Mouse (Mus musculus) gastrocnemius, adult 8-10 months (tissue): Measurements from ENCODE around the gene Nup160. TPM values are rescaled to one million over a fixed set of nuclear protein-coding genes. Genes with fewer than 3 reads are reported as not detected.

ENCODE experiments used
- DNase-seq, 2 experiments: peaks; one replicate each; pipeline ENCODE4 v3.0.0; 2022; ENCODE audit warnings: low spot score in 2 of 2
- total RNA-seq, 4 experiments: library from RNA; stranded (reverse); gene quantifications; 2 replicates each; pipeline ENCODE4 v1.2.4; 2022

Gene Nup160
- total RNA-seq, 4 experiments from 2014 or later = 7.2 to 15.4 (median 13.1) TPM

DNA sequence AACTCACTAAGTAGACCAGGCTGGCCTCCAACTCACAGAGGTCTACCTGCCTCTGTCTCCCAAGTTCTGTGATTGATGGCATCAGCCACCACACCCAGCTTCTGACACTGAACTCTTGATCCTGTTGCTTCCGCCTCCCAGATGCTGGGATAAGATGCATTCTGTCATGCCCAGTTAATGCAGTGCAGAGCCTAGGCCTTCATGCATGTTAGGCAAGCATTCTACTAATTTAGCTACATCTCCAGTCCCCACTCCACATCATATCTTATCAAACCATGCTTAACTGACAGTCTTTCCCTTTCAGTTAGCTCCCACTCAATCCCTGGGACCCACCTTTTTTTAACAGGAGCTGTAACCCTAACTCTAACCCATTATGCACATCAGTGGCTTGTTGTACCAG lies 16.1 kb upstream of the Nup160 start:
- no peak for DNase-seq

DNA sequence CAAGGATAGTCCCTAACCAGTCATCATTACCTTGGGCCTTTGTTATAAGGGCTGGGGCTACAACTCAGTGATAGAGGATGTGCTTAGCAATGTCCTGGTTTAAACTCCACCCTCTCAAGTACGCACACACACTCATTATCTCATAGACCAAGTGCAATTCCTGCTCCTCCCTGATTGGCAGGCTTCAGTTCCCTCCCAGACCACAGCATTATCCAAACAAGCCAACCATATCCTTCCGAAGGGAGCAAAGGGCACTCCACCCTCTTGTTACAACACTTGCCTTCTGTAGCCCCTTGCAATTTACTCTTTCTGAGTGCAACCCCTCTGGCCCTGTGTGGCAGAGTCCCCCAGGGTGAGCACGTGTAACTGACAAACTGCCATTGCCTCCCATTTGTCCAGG lies 15.6 kb upstream of the Nup160 start:
- no peak for DNase-seq

DNA sequence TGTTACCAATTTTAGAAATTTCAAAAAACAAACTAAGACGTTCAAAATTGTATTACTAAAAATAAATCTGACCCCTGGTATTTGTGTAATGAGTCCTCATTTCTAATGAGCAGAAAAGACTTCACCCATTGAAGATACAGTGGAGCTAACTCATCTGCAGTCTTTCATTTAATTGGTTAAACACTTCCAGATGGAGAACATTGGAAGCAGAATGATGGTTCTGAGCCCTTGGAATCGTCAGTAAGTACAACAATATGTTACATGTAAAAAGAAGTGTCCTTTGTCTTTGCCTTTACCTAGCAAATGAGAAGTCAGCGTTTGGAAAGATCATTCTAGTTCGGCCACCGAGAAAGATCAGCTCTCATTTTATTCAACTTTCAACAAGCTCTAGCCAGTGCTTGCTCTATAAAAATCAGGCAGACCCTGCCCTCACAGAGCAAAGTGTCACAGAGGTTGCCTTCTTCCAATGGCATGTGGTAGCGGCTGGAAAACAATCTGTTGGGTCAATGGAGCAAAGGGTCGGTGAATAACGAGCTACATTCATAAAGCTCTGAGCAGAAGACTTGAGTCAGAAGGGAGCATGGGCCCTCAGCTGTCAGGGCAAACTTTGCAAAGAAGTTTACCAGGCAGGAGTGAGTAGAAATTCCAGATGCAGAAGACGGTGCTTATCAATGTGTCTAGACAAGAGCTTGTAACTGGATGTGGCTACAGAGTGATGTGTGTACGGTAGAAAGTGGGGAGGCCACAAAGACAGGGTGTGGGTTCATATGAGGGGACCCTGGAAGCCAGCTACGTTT lies 10.2 kb upstream of the Nup160 start:
- DNase-seq = no peak

DNA sequence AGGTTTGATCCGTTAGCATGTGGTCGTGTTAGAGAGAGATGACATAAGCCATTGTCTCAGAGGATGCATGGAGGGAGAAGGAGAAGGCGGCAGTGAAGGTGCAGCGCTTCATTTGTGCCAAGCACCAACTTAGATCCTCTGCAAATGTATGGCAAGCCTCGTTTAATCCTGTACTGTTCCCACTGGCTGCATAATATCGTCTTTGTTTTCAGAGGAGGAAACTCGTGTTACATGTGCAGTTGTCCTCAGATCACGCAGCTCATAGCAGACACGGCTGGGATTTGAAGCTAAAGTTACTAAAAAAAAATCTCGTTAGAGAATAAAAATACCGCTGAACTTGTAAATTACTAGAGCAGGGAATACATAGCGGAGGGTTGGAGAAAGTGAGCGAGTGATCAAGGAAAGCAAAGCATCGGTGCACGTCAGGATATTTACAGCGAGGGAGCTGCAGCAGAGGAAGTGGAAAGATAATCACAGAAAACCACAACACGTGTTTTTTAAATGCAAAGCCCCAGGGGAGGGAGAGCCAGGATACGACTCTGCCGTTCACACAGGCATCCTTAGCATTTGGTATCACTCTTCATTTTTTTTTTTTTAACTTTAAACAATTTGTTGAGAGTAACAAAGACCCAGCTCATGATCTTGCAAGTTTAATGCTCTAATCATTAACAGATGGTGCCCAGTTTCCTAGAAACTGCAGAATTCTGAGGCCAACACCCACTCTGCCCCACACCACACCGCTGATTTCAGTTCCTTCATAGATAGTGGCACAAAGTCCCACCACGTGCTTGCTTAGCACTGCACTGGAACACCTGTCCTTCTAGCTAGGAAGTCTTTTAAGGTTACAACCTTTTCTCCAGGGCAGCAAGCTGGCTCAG lies 9.4 kb upstream of the Nup160 start:
- no peak for DNase-seq

DNA sequence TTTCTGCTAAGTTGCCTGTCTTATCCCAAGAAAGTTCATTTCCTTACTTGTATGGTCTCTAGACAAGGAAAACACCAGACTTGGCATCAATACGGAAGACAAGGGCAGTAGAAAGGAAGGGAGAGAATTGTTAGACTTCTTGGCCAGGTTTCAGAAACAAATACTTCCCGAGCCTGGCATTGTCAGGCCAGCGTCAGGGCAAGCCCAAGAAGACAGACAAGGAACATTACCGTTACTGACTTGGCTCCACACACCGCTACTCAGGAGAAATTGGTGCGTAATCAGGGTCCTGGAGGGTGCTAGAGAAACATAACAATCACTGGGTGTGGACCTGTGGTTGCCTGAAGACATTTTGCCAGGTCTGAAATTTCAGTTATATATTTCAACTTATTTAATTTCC lies 6.7 kb upstream of the Nup160 start:
- DNase-seq = no peak

DNA sequence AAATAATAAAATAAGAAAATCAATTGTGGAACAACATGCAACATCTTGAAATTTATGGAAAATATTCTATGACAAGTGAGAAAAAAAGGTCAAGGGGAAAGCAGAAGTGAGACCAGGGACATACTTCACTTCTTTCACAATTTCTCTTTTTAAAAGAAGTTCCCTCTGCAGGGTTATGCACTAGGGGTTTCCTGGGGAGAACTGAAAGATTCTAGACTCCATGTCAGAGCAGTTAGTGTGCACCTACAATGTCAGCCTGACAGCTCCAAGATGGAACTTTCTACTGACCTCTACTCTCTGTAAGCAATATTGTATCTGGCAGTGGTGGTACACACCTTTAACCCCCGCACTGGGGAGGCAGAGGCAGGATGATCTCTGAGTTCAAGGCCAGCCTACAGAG lies 3.7 kb upstream of the Nup160 start:
- no peak for DNase-seq

DNA sequence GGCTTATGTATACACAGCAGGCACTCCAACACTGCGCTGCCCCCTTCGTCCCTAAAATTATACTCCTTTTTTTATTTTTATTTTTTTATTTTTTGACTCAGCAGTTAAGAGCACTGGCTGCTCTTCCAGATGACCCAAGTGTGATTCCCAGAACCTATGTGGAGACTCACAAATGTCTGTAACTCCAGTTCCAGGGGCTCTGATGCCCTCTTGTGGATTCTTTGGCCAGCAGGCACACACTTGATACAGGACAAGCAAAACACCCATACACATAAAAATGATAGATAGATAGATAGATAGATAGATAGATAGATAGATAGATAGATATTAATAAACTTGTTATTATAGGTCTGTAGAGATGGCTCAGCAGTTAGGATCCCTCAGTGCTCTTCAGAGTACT lies 2.5 kb upstream of the Nup160 start:
- no peak for DNase-seq

DNA sequence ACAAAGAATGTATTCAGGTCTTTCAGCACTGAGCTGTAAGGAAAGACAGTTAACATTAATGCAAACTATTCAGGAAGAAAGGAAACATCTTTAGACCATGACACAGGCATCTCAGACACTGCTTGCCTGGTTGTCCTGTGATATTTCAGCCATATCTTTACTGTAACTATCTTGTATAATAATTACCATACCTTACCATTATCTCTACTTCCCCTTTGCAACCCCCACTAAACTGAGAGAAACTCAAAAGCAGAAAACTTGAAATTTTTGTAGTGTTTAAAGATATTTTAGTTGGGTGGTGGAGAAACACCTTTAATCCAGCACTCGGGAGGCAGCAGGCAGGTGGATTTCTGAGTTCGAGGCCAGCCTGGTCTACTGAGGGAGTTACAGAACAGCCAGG lies 1.5 kb upstream of the Nup160 start:
- no peak for DNase-seq

DNA sequence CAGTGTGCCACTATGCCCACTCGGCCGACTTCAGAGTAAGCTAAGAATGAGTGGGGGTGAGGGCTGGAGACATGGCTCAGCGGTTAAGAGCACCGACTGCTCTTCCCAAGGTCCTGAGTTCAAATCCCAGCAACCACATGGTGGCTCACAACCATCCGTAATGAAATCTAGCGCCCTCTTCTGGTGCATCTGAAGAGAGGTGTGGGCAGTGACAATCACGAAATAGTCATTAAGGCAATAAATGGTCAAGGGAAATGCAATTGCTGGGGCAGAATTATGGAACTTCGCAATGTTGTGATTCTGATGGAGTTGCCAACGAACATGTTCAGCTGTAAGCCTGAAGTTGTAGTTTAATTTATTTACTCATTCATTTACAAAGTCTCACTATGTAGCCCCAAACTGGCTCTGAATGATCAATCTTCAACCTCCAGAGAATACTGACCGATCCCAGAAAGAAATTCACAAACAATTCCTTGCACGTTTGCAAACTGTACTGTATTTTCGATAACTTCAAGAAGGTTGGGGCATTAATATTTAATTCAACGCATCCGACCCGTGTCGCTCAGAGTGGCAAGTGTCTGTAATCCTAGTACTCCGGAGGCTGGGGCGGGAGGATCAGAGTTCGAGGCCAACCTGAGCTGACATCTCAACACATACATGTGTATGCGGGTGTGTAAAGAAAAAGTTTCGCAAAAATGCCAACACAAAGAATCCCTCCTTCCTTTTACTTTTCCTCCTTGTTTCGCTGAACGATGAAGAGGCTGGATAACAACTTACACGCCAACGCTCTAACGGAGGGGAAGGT lies 1.4 kb downstream of the Nup160 start:
- no peak for DNase-seq

DNA sequence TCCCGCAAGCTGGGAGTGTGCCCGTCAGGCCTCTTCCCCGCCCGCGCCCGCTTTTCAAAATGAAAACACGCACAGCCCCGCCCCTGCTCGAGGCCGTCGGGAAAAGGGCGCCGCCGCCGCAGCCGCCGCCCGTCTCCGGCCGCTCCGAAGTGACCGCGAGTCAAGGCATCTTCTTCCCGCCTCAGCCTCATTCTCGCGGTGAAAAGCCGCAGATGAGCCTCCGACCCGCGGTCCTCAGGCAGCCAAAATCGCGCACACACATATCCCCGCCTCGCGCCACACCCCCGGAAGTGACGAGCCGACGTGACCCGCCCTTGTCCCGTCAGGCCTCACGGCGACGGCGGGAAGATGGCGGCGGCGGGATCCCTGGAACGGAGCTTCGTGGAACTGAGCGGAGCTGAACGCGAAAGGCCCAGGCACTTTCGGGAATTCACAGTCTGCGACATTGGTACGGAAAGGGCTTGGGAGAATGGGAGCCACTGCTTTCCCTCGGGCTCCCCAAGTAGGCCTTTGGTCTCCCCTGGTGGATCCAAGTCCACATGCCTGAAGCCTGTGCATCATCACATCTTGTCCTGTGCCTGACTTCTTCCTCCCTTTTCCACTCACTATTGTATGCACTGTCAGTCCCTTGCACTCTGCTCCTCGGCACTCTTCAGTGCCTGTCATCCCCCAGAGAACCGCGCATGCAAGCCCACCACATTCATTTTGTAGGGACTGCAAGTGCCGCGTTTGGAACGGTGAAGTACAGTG lies 2.2 kb downstream of the Nup160 start:
- DNase-seq = peak; percentile 80 to 81

DNA sequence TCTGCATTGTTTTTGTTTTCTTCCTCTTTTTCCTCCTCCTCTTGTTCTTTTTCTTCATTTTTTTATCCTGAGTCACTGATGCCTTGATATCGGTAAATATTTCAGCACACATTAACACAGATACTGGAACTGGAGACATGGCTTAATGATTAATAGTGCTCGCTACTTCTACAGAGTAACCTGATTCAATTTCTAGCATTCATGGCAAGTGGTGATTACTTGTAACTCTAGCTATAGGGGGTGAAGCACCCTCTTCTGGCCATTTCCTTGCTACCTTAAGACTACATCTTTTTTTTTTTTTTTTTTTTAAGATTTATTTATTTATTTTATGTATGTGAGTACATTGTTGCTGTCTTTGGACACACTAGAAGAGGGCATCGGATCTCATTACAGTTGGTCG lies 23.9 kb downstream of the Nup160 start:
- no peak for DNase-seq

DNA sequence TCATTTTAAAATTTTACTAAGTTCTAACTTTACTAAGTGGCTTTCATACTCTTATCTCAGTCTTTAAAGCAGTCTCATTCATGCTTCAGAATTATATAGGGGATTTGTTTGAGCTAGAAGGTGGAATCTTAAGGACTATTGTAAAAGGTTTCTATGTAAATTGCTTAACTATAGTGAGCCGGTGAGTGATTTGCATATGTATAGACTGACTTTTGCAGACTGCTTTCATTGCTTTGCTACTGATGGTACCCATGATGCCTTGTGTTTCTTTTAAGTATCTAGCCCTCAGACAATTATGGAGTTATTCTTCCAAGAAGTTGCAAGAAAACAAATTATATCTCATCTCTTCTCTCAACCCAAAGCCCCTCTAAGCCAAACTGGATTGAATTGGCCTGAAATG lies 31.5 kb downstream of the Nup160 start:
- no peak for DNase-seq

DNA sequence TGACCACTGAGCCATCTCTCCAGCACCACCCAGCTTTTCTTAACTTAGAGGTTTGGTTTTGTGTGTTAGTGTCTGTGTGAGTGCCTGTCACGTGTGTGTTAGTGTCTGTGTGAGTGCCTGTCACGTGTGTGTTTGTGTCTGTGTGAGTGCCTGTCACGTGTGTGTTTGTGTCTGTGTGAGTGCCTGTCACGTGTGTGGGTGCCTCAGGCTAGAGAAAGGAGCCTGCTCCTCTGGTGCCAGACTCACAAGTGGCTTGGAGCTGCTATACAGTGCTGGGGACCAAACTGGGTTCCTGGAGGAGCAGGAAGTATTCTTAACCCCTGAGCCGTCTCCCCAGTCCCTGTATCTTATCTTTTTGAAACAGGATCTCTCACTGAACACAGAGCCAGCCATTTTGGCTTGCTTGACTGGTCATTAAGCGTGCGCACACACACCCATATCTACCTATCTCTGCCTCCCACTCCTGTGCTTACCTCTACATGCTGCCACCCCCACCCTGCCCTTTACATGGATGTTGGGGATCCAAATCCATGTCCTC lies 38.6 kb downstream of the Nup160 start:
- DNase-seq = no peak

DNA sequence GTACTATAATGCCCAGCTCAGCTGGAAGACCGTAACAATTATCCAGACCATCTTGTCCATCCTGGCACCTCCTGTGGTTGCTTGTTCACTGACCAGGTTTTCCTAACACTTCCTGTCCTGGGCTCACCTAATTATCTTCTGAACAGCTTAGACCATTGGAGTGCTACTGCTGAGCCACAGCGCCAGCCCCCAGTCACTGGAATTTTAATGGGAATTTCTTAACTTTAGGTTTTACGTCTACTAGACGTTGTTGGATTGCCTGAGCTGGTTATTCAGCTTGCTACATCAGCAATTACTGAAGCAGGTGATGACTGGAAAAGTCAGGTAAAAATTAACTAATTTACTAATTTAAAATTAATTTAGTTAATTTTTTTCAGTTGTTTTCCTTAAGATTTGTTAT lies 40.4 kb downstream of the Nup160 start:
- no peak for DNase-seq

DNA sequence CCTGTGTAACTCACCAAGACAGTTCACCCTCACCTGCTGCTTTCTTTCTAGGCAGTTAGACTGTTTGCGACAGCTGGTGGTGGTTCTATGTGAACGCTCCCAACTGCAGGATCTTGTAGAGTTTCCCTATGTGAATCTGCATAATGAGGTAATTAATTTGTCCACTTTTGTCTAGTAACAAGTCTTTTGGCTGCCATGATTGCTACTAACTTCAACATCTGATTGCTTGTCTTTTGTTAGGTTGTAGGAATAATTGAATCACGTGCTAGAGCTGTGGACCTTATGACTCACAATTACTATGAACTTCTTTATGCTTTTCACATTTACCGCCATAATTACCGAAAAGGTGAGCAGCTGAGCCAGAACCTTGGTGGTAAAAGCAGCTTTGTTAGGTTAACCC lies 40.9 kb downstream of the Nup160 start:
- no peak for DNase-seq

DNA sequence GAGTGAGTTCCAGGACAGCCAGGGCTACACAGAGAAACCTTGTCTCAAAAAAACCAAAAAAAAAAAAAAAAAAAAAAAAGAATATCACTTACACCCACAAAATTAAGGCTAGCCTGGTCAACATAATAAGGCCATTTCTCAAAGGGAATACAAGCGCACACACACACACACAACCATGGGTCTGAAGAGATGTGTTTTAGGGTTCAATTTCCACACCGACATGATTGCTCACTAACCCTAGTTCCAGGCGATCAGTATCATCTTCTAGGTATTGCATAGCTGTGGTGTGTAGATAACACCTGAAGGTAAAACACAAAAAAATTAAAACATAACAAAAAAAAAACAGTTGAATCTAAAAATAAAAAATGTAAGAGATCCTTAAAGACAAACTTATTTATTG lies 49.8 kb downstream of the Nup160 start:
- DNase-seq = no peak

DNA sequence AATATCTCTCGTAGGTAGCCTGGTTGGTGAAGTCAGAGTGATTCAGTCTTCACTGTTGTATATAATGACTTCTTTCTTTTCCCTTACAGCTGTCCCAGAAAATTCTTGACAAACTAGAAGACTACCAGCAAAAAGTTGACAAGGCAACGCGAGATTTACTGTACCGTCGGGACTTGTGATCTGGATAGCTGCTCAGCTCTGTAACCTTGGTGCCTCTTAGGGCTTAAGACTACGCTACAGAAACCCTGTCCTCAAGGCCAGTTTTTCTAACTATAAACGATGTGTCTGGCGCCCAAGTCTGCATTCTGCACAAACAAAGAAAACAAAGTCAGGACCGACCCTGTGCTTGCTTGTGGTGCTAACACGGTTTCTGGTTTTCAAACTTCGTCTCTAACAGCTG lies 58.3 kb downstream of the Nup160 start:
- no peak for DNase-seq

DNA sequence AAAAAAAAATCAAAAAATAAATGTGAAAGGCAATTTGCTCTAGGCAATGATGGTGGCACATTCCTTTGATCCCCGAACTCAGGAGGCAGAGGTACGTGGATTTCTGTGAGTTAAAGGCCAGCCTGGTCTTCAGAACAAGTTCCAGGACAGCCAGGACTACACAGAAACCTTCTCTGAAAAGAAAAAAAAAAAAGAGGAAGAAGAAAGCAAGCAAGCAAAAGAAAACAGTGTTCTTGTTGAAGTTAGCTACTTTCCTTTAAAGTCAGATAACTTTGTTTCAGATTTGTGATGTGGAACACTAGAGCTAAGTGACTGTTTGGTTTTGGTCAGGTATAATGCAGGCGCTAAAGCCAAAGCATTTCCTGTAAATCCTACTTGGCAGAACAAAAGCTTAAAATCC lies 61.8 kb downstream of the Nup160 start:
- DNase-seq = no peak

DNA sequence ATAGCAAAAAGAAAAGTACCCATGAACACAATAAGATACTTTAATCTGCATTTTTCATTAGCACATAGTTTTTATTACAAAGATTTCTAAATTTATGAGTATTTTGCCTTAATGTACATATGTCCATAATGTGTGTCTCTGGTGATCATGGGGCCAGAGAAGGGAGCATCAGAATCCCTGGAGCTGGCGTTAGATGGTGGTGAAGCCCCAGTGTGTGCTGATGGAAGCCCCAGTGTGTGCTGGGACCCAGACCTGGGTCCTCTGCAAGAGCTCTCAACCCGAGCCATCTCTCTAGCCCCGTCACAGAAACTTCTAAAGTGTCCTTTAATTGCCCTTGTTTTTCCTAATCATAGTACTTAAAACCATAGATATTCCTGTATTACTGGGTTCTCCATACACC lies 62.3 kb downstream of the Nup160 start:
- DNase-seq = no peak

DNA sequence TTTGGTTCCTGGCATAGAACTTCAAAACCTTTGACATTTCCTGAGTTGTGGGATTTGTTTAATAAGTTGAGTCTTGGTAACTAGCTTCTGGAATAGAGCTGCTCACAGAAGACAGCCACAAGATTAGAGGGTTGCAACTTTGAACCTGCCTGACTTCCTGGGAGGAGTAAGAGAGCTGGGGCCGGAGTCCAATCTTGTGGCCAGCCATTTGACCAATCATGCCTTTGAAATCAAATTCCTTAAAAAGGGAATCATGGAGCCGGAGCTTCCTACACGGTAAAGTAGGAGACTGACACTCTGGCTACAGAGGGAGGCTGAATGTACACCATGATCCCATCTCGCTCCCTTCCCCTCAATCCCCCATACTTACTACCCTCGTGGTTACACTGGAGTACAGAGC lies 62.9 kb downstream of the Nup160 start:
- no peak for DNase-seq
